Mouse (Mus musculus): ENCODE results near the gene Tent5b.
"Not testable (repeated sequence)": the region's sequence is repeated elsewhere in the genome, so short reads cannot be mapped to it uniquely, and the experiment has no call there.

The Tent5b gene

DNA sequence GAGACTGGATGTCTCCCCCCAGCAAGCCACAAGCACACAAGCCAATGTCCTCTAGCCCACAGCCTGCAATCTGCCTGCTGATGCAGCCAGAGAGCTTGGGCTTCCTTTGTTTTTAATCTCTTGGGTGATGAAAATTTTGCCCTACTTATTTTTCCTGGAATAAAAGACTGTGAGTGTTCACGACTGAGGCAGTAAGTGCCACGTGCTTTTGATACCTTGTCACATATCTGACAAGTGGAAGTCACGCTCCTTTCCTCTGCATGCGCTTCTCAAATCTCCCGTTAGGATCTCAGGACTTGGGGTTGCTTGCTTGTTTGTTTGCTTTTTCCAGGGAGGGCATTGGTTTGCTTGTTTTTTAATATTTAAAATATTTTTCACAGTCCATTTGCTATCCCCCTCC is 24.4 kb downstream of the Tent5b start:
- DNase-seq, result no peak

DNA sequence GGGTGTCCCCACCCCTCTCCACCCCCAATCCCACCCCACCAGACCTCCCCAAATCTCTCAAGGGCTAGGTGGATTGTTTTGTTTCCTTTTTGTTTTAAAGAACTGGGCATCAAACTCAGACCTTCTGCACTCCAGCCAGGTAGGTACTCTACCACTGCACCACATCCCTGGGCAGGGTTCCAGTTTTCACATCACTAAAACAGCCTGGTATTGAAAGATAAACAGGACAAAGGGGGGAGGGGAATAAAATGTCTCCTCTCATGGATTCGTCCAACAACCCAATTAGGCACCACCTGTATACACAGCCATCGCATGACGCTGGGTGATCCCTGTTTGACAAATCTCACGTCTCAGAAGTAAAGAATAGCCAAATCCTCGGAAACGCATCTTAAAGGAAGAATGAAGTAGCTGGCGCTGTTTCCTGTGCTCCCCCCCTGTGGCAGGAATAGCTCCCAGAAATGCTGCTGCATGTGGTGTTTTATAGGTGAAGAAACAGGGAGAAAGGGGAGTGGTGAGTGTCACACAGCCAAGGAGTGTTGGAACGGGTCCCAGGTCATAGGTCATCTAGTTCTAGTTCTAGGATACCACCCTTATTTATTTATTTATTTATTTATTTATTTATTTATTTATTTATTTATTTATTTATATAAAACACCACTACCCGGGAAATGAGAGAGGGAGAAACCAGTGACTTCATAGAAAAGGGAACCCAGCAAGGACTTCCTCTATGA is 25.0 kb downstream of the Tent5b start:
- no peak for DNase-seq

DNA sequence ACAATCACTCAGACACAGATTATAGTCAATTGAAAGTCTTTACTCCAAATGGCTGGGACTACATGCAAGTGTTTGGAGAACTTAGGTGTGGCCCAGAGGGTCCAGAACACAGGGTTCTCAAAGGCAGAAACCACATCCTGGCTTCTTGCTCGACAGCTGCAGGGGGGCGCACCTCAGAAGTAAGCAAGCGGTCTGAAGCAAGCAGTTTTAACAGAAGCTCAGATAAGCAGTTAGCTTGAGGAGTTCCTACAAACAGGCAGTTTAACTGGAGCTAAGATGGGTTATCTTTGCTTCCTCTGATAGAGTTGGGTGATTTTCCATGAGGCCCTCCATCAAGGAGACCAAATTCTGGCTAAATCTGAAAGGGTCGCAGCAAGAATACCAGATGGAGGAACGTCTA is 26.6 kb downstream of the Tent5b start:
- DNase-seq, result no peak

GRCm38 (mm10) chr4:133508990-133509389 is 29.1 kb downstream of the Tent5b start:
- no peak for DNase-seq

- no peak for DNase-seq
Observed at GRCm38 (mm10) chr4:133511050-133511449, 31.1 kb downstream of the Tent5b start.

GRCm38 (mm10) chr4:133512511-133512910 is 32.6 kb downstream of the Tent5b start:
- DNase-seq, result not testable (repeated sequence)

GRCm38 (mm10) chr4:133512972-133513371 is 33.0 kb downstream of the Tent5b start:
- peak; percentile 76 for DNase-seq

- DNase-seq, result no peak
Observed at GRCm38 (mm10) chr4:133518601-133519368, 38.9 kb downstream of the Tent5b start, which contains the start of gene Kdf1. Gene Kdf1, plus strand, starts transcription at chr4:133518963.

GRCm38 (mm10) chr4:133519369-133519665 is 39.4 kb downstream of the Tent5b start:
- no peak for DNase-seq

DNA sequence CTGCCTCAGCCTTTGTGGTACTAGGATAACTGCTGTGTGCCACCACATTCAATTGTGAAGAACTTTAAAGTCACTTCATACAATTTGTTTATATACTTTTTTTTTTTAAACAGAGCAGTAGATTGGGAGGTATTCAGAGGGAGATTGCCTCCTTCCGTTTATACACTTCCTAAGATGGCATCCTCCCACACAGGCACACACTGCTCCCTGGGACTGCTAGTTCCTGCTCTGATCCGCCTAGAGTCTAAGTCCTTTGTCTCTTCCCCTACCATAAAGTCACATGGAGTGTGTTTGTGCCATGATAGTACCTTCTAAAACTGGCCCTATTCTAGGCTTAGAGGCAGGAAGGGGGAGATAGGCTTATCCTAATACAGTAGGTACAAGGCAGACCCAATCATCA is 41.6 kb downstream of the Tent5b start:
- DNase-seq, result no peak

GRCm38 (mm10) chr4:133527788-133528187 is 47.9 kb downstream of the Tent5b start:
- no peak for DNase-seq

DNA sequence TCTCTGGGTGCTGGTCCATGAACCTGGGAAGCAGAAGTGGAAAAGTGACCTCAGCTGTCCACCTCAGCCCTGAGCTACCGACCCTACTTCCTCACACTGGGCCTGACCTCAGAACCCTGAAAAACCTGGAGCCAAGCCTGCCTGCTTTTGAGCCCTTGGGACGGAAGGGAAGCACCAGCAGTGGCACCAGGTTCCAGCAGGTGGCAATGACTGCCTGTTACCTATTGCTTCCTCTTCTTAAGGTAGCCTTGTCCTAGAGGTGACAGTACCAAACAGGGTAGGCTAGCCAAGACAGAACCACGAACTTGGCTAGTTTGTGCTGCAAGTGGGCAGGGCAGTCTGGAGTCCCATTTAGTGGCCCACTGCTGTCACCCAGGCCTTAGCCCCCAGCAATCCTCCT is 52.8 kb downstream of the Tent5b start:
- no peak for DNase-seq

- DNase-seq, result no peak
Observed at GRCm38 (mm10) chr4:133536081-133536480, 56.1 kb downstream of the Tent5b start.

DNA sequence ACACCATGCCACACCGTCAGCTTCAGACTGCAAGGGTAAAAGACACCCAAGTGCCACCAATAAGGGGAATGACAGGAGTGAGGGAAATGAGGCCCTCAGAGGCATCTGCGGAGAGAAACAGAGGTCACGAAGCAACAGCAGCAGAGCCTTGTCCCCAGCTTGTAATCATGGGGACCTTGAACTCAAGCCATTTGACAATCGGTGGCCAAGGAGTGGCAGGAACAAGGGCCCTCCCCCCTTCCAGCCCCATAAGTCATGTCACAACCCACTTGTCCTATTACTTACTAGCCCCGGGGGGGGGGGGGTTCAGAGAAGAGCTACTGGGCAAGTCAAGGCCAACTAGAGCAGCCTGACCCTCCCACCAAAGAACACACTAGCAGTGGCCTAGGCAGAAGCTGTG is 56.7 kb downstream of the Tent5b start:
- no peak for DNase-seq
